Mouse (Mus musculus) MEL (cell line): ENCODE results near the gene Arhgef3. TPM values are rescaled to one million over a fixed set of nuclear protein-coding genes. Genes with fewer than 3 reads are reported as not detected.

Experiments
- DNase-seq: peaks from one replicate; pipeline ENCODE4 v3.0.0; 2011; ENCODE audit warnings: low read depth, low spot score
- H3K27ac ChIP-seq: 2 replicates; pipeline ENCODE4 v1.5.1; 2012; ENCODE audit warnings: low read depth, mild to moderate bottlenecking, control low read depth, low read length, moderate library complexity; ENCODE audit not compliant: control insufficient read depth
- H3K27me3 ChIP-seq, 2 experiments: fragments of 150-350 bp in 1 of 2; sonication (generic) in 1 of 2; 2 replicates each; pipeline ENCODE4 v1.6.1; 2012; ENCODE audit warnings: low read length in 2 of 2, mild to moderate bottlenecking in 2 of 2, improper control_type of control experiment in 1 of 2, moderate library complexity in 1 of 2; ENCODE audit not compliant: insufficient read depth in 2 of 2, control insufficient read depth in 1 of 2
- H3K36me3 ChIP-seq, 2 experiments: 2 replicates each; pipeline ENCODE4 v1.6.1; 2012 to 2014; ENCODE audit warnings: low read length in 2 of 2, improper control_type of control experiment in 1 of 2, inconsistent platforms in 1 of 2, mild to moderate bottlenecking in 1 of 2; ENCODE audit not compliant: insufficient read depth in 2 of 2, control insufficient read depth in 1 of 2
- H3K4me1 ChIP-seq, 2 experiments: fragments of 150-350 bp in 1 of 2; sonication (generic) in 1 of 2; 2 replicates each; pipeline ENCODE4 v1.6.1; 2012; ENCODE audit warnings: low read length in 2 of 2, improper control_type of control experiment in 1 of 2, mild to moderate bottlenecking in 1 of 2; ENCODE audit not compliant: insufficient read depth in 2 of 2, control insufficient read depth in 1 of 2
- H3K4me3 ChIP-seq, 2 experiments: fragments of 150-350 bp in 1 of 2; sonication (generic) in 1 of 2; 2 replicates each; pipeline ENCODE4 v1.5.1; 2012; ENCODE audit warnings: low read depth in 2 of 2, low read length in 2 of 2, mild to moderate bottlenecking in 2 of 2, moderate library complexity in 2 of 2, control low read depth in 1 of 2, improper control_type of control experiment in 1 of 2; ENCODE audit not compliant: control insufficient read depth in 1 of 2, insufficient read depth in 1 of 2
- H3K79me2 ChIP-seq: 2 replicates; pipeline ENCODE4 v1.6.1; 2012; ENCODE audit warnings: mild to moderate bottlenecking, low read length, moderate library complexity; ENCODE audit not compliant: control insufficient read depth, poor library complexity, insufficient read depth
- H3K9ac ChIP-seq: 2 replicates; pipeline ENCODE4 v1.6.1; 2012; ENCODE audit warnings: low read depth, mild to moderate bottlenecking, control low read depth, low read length, moderate library complexity; ENCODE audit not compliant: control insufficient read depth, poor library complexity, severe bottlenecking
- H3K9me3 ChIP-seq: fragments of 150-350 bp; sonication (generic); replicated peaks from 2 replicates; pipeline ENCODE4 v1.6.1; 2012; ENCODE audit warnings: mild to moderate bottlenecking, low read length, improper control_type of control experiment, moderate library complexity; ENCODE audit not compliant: insufficient read depth
- BHLHE40 ChIP-seq: IDR thresholded peaks from 2 replicates; pipeline ENCODE4 v1.6.1; 2012; ENCODE audit warnings: low read depth, mild to moderate bottlenecking, inconsistent platforms, low read length, improper control_type of control experiment, borderline replicate concordance
- CHD1 ChIP-seq: IDR thresholded peaks from 2 replicates; pipeline ENCODE4 v1.6.1; 2012; ENCODE audit warnings: low read depth, mild to moderate bottlenecking, inconsistent platforms, low read length, improper control_type of control experiment
- CHD2 ChIP-seq: IDR thresholded peaks from 2 replicates; pipeline ENCODE4 v1.6.1; 2011; ENCODE audit warnings: low read length, improper control_type of control experiment
- CTCF ChIP-seq, 3 experiments: IDR thresholded peaks in 2 of 3; conservative IDR thresholded peaks in 1 of 3; 2 replicates each; pipeline ENCODE4 v1.5.1; 2011 to 2012; ENCODE audit warnings: low read length in 3 of 3, low read depth in 2 of 3, mild to moderate bottlenecking in 2 of 3, improper control_type of control experiment in 1 of 3, inconsistent platforms in 1 of 3, mixed read lengths in 1 of 3, moderate library complexity in 1 of 3; ENCODE audit not compliant: control insufficient read depth in 1 of 3, insufficient read depth in 1 of 3, poor library complexity in 1 of 3, severe bottlenecking in 1 of 3
- ELF1 ChIP-seq: IDR thresholded peaks from 2 replicates; pipeline ENCODE4 v1.6.1; 2014; ENCODE audit warnings: low read depth, mild to moderate bottlenecking, inconsistent platforms, low read length, improper control_type of control experiment, moderate library complexity
- ETS1 ChIP-seq: IDR thresholded peaks from 2 replicates; pipeline ENCODE4 v1.6.1; 2012; ENCODE audit warnings: low read depth, mild to moderate bottlenecking, inconsistent platforms, low read length, improper control_type of control experiment, moderate library complexity
- GABPA ChIP-seq: IDR thresholded peaks from 2 replicates; pipeline ENCODE4 v1.6.1; 2012; ENCODE audit warnings: low read depth, mild to moderate bottlenecking, inconsistent platforms, low read length, improper control_type of control experiment, moderate library complexity
- MAX ChIP-seq: IDR thresholded peaks from 2 replicates; pipeline ENCODE4 v1.6.1; 2011; ENCODE audit warnings: low read length, improper control_type of control experiment
- MXI1 ChIP-seq: IDR thresholded peaks from 2 replicates; pipeline ENCODE4 v1.6.1; 2011; ENCODE audit warnings: mild to moderate bottlenecking, low read depth, low read length, improper control_type of control experiment
- MYB ChIP-seq: IDR thresholded peaks from 2 replicates; pipeline ENCODE4 v1.6.1; 2011; ENCODE audit warnings: mild to moderate bottlenecking, low read depth, low read length, improper control_type of control experiment
- MYC ChIP-seq: IDR thresholded peaks from 2 replicates; pipeline ENCODE4 v1.6.1; 2011; ENCODE audit warnings: low read depth, mild to moderate bottlenecking, low read length, improper control_type of control experiment, moderate library complexity
- POLR2A ChIP-seq, 2 experiments: IDR thresholded peaks; 2 replicates each; pipeline ENCODE4 v1.6.1; 2011 to 2012; ENCODE audit warnings: low read length in 2 of 2, mild to moderate bottlenecking in 2 of 2, control low read depth in 1 of 2, improper control_type of control experiment in 1 of 2, low read depth in 1 of 2, moderate library complexity in 1 of 2; ENCODE audit not compliant: control insufficient read depth in 1 of 2, insufficient read depth in 1 of 2, poor library complexity in 1 of 2
- POLR2AphosphoS2 ChIP-seq: IDR thresholded peaks from 2 replicates; pipeline ENCODE4 v1.6.1; 2011; ENCODE audit warnings: low read length, improper control_type of control experiment
- RAD21 ChIP-seq: IDR thresholded peaks from 2 replicates; pipeline ENCODE4 v1.6.1; 2011; ENCODE audit warnings: mild to moderate bottlenecking, low read depth, low read length, improper control_type of control experiment
- RCOR1 ChIP-seq: IDR thresholded peaks from 2 replicates; pipeline ENCODE4 v1.6.1; 2012; ENCODE audit warnings: low read depth, mild to moderate bottlenecking, inconsistent platforms, low read length, improper control_type of control experiment
- SIN3A ChIP-seq: IDR thresholded peaks from 2 replicates; pipeline ENCODE4 v1.6.1; 2012; ENCODE audit warnings: low read length, improper control_type of control experiment, inconsistent platforms
- TBP ChIP-seq: IDR thresholded peaks from 2 replicates; pipeline ENCODE4 v1.8.0; 2011; ENCODE audit warnings: low read depth, low read length, improper control_type of control experiment
- TCF12 ChIP-seq: IDR thresholded peaks from 2 replicates; pipeline ENCODE4 v1.6.1; 2014; ENCODE audit warnings: low read depth, mild to moderate bottlenecking, inconsistent platforms, low read length, improper control_type of control experiment, moderate library complexity
- UBTF ChIP-seq: IDR thresholded peaks from 2 replicates; pipeline ENCODE4 v1.6.1; 2012; ENCODE audit warnings: low read depth, mild to moderate bottlenecking, inconsistent platforms, low read length, improper control_type of control experiment, moderate library complexity, borderline replicate concordance; ENCODE audit not compliant: insufficient read depth
- USF1 ChIP-seq: IDR thresholded peaks from 2 replicates; pipeline ENCODE4 v1.6.1; 2014; ENCODE audit warnings: low read depth, mild to moderate bottlenecking, inconsistent platforms, low read length, improper control_type of control experiment, moderate library complexity
- USF2 ChIP-seq, 2 experiments: IDR thresholded peaks; 2 replicates each; pipeline ENCODE4 v1.6.1; 2011 to 2012; ENCODE audit warnings: improper control_type of control experiment in 2 of 2, low read length in 2 of 2, borderline replicate concordance in 1 of 2, inconsistent platforms in 1 of 2, low read depth in 1 of 2, mild to moderate bottlenecking in 1 of 2; ENCODE audit not compliant: insufficient read depth in 1 of 2
- ZC3H11A ChIP-seq: IDR thresholded peaks from 2 replicates; pipeline ENCODE4 v1.6.1; 2012; ENCODE audit warnings: low read depth, mild to moderate bottlenecking, inconsistent platforms, low read length, improper control_type of control experiment
- ZKSCAN1 ChIP-seq: IDR thresholded peaks from 2 replicates; pipeline ENCODE4 v1.6.1; 2012; ENCODE audit warnings: low read depth, mild to moderate bottlenecking, inconsistent platforms, low read length, improper control_type of control experiment, moderate library complexity
- ZMIZ1 ChIP-seq: IDR thresholded peaks from 2 replicates; pipeline ENCODE4 v1.6.1; 2012; ENCODE audit warnings: low read depth, mild to moderate bottlenecking, inconsistent platforms, low read length, improper control_type of control experiment, moderate library complexity
- polyA plus RNA-seq, 2 experiments: library from polyadenylated mRNA; stranded (reverse) in 1 of 2; unstranded in 1 of 2; fragments of >175 nt in 1 of 2; fragments of >200 nt in 1 of 2; gene quantifications; 2 replicates each; pipeline versions ENCODE4 v1.2.1 to v1.2.4; 2012; ENCODE audit warnings: low replicate concordance in 2 of 2, low read depth in 1 of 2; ENCODE audit not compliant: insufficient read length in 2 of 2, insufficient read depth in 1 of 2, missing spikeins in 1 of 2
- total RNA-seq: library from RNA; depleted of rRNA; stranded (reverse); fragments of 300-350 nt; gene quantifications from 2 replicates; pipeline ENCODE4 v1.2.3, GENCODE M21; 2012

Gene Arhgef3
- total and polyA plus RNA-seq, 3 experiments: 2.1 to 2.7 TPM; not detected in 1

GRCm38 (mm10) chr14:27231974-27232780 is 117.5 kb downstream of the Arhgef3 start:
- H3K9ac ChIP-seq: no peak overlapping the region
- no peak for DNase-seq
- no peaks in the 10 kb centered on the region for H3K36me3 ChIP-seq
- no peak overlapping the region for H3K4me3 ChIP-seq
- H3K27ac ChIP-seq: no peak overlapping the region
- H3K4me1 ChIP-seq: no peaks in the 10 kb centered on the region
- H3K79me2 ChIP-seq: no peaks in the 10 kb centered on the region
- H3K9me3 ChIP-seq: no peaks in the 10 kb centered on the region
- TF ChIP-seq RAD21 (no peak), TCF12 (no peak), ZKSCAN1 (no peak), MXI1 (no peak), TBP (no peak), ELF1 (no peak), POLR2AphosphoS2 (no peak), ZC3H11A (no peak), CHD1 (no peak), MAX (no peak), RCOR1 (no peak), MYC (no peak), BHLHE40 (no peak), GABPA (no peak), MYB (no peak), POLR2A (IDR thresholded peaks at IDR 0.05; ENCODE audit: control insufficient read depth in 1 of 2, insufficient read depth in 1 of 2, low read depth in 1 of 2, low read length in 2 of 2, poor library complexity in 1 of 2) (no peak), SIN3A (no peak), USF2 (IDR thresholded peaks at IDR 0.05; ENCODE audit: borderline replicate concordance in 1 of 2, insufficient read depth in 1 of 2, low read depth in 1 of 2, low read length in 2 of 2) (no peak), ETS1 (no peak)
- TF ChIP-seq, all 39 proteins: peak for 0
- H3K27me3 ChIP-seq: no peaks in the 10 kb centered on the region; a peak in 2 of 4 replicates

- Histone ChIP-seq H3K4me3 (no peak overlapping the region), H3K36me3 (no peaks in the 10 kb centered on the region), H3K9me3 (no peaks in the 10 kb centered on the region), H3K9ac (no peak overlapping the region), H3K79me2 (no peaks in the 10 kb centered on the region), H3K4me1 (no peaks in the 10 kb centered on the region), H3K27ac (no peak overlapping the region), H3K27me3 (no peaks in the 10 kb centered on the region; a peak in 2 of 4 replicates)
- DNase-seq: no peak
- TF ChIP-seq MAX: no peak
- no peak for TF ChIP-seq RCOR1
- TF ChIP-seq UBTF: no peak
- no peak for TF ChIP-seq MXI1
- no peak for TF ChIP-seq MYB
- no peak for TF ChIP-seq ZMIZ1
- TF ChIP-seq USF1: no peak
- no peak for TF ChIP-seq CTCF (IDR thresholded peaks at IDR 0.05 in 2 of 3, conservative IDR thresholded peaks at IDR 0.05 in 1 of 3; ENCODE audit: control insufficient read depth in 1 of 3, insufficient read depth in 1 of 3, low read depth in 2 of 3, low read length in 3 of 3, poor library complexity in 1 of 3, severe bottlenecking in 1 of 3)
- TF ChIP-seq CHD2: no peak
These were observed 118.4 kb downstream of the Arhgef3 start for GRCm38 (mm10) chr14:27233056-27233455.
